Mouse (Mus musculus) midbrain, embryonic 16.5 days (tissue): ENCODE results near the gene Ccrl2. TPM values are rescaled to one million over a fixed set of nuclear protein-coding genes. Genes with fewer than 3 reads are reported as not detected.

ENCODE experiments used
- ATAC-seq: fragments of 200-750 bp; cut with Nextera tagmentation; 2 replicates; pipeline ENCODE4 v1.8.0; 2017; ENCODE audit warnings: moderate TSS enrichment
- H3K27ac ChIP-seq: fragments of 300-500 bp; sonication (generic); 2 replicates; pipeline ENCODE4 v1.5.1; 2014; ENCODE audit warnings: mild to moderate bottlenecking, low read length, mixed read lengths
- H3K27me3 ChIP-seq: fragments of 300-500 bp; sonication (generic); 2 replicates; pipeline ENCODE4 v1.6.1; 2014; ENCODE audit warnings: low read depth, low read length, mixed read lengths; ENCODE audit not compliant: control insufficient read depth, insufficient read depth
- H3K36me3 ChIP-seq: fragments of 300-500 bp; sonication (generic); 2 replicates; pipeline ENCODE4 v1.6.1; 2014; ENCODE audit warnings: mild to moderate bottlenecking, low read length, moderate library complexity, mixed read lengths; ENCODE audit not compliant: control insufficient read depth, insufficient read depth
- H3K4me1 ChIP-seq: fragments of 300-500 bp; sonication (generic); 2 replicates; pipeline ENCODE4 v1.6.1; 2014; ENCODE audit warnings: mild to moderate bottlenecking, low read length, mixed read lengths; ENCODE audit not compliant: control insufficient read depth, insufficient read depth
- H3K4me2 ChIP-seq: fragments of 300-500 bp; sonication (generic); 2 replicates; pipeline ENCODE4 v1.6.1; 2014; ENCODE audit warnings: mild to moderate bottlenecking, low read length, mixed read lengths
- H3K4me3 ChIP-seq: fragments of 300-500 bp; sonication (generic); 2 replicates; pipeline ENCODE4 v1.5.1; 2014; ENCODE audit warnings: low read depth, mild to moderate bottlenecking, low read length, moderate library complexity, mixed read lengths
- H3K9ac ChIP-seq: fragments of 300-500 bp; sonication (generic); 2 replicates; pipeline ENCODE4 v1.6.1; 2014; ENCODE audit warnings: low read depth, low read length, mixed read lengths
- H3K9me3 ChIP-seq: fragments of 300-500 bp; sonication (generic); replicated peaks from 2 replicates; pipeline ENCODE4 v1.6.1; 2014; ENCODE audit warnings: mild to moderate bottlenecking, low read length, mixed read lengths; ENCODE audit not compliant: control insufficient read depth, poor library complexity, severe bottlenecking
- WGBS: fragments of 180-500 bp; shearing (Covaris S2); extraction: QIAGEN DNeasy Blood & Tissue Kit; methylation state at CpG from one replicate; pipeline ENCODE4 v1.1.7; 2014; 5-methylcytosine and 5-hydroxymethylcytosine counted together
- polyA plus RNA-seq: library from polyadenylated mRNA; unstranded; fragments of >200 nt; fragmentation: Nextera tagmentation; extraction: Ambion mirVana; gene quantifications from 2 replicates; pipeline ENCODE4 v1.2.1, GENCODE M21; 2015

The Ccrl2 gene
- polyA plus RNA-seq, 1 experiment from 2014 or later = 1.2 TPM

GRCm38 (mm10) chr9:111012041-111012440 is 45.3 kb downstream of the Ccrl2 start:
- Histone ChIP-seq H3K9ac (no peak overlapping the region), H3K4me3 (no peak overlapping the region), H3K36me3 (no peaks in the 10 kb centered on the region), H3K27me3 (no peaks in the 10 kb centered on the region), H3K9me3 (no peaks in the 10 kb centered on the region), H3K4me2 (no peak overlapping the region), H3K4me1 (no peaks in the 10 kb centered on the region), H3K27ac (no peak overlapping the region)
- 77% methylated on average over 3 of the region's 3 CpGs for whole genome bisulfite sequencing
- no peak for ATAC-seq

DNA sequence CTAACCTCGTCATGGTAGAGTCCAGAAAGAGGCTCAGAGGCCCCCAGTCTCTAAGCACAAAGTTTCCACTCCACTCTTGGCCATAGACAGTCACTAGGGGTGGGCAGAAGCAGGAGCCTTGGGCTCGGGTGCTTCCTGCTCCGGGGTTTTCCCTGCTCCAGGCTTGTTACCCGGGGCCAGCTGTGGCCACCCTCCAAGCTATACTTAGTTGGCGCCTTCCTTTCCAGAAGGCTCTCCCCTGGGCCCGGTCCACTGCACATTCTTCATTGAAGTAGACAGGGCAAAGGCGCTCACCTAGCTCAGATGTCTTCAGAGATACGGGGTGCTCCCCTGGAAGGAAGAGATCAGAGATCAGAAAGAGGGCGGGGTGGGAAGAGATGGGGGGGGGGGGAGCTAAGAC is 45.8 kb downstream of the Ccrl2 start:
- H3K27ac ChIP-seq = no peak overlapping the region
- no peak for ATAC-seq
- no peak overlapping the region for H3K4me3 ChIP-seq
- 83% methylated on average over 9 of the region's 9 CpGs for WGBS
- H3K4me2 ChIP-seq = no peak overlapping the region
- no peaks in the 10 kb centered on the region for H3K27me3 ChIP-seq
- no peaks in the 10 kb centered on the region for H3K4me1 ChIP-seq
- no peaks in the 10 kb centered on the region for H3K36me3 ChIP-seq
- H3K9me3 ChIP-seq = no peaks in the 10 kb centered on the region
- no peak overlapping the region for H3K9ac ChIP-seq

DNA sequence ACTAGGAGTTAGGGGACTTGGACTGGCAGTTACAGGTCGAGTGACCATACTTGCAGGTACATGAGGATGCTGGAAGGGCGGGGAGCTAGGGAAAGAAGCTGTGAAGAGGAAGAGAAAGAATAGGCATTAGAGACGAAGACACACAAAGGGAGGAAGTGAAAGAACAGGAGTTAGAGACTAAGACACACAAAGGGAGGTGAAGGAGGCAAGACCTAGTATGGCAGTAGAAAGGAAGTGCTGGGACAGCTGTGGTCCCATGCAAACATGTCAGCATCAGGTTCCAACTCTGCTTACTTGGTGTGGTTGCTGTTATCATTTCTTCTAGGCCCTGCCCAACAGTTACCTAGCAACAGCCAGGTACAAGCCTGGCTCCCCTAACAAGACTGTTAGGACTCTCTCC is 47.6 kb downstream of the Ccrl2 start:
- no peaks in the 10 kb centered on the region for H3K4me1 ChIP-seq
- no peak for ATAC-seq
- H3K27ac ChIP-seq = no peak overlapping the region
- no peaks in the 10 kb centered on the region for H3K9me3 ChIP-seq
- no peaks in the 10 kb centered on the region for H3K27me3 ChIP-seq
- no peaks in the 10 kb centered on the region for H3K36me3 ChIP-seq
- no peak overlapping the region for H3K4me2 ChIP-seq
- no peak overlapping the region for H3K9ac ChIP-seq
- no peak overlapping the region for H3K4me3 ChIP-seq
- WGBS = 71% methylated on average over 3 of the region's 3 CpGs

GRCm38 (mm10) chr9:111006544-111006943 is 50.8 kb downstream of the Ccrl2 start:
- 84% methylated on average over 2 of the region's 2 CpGs for WGBS
- Histone ChIP-seq H3K4me1 (no peaks in the 10 kb centered on the region), H3K4me3 (no peak overlapping the region), H3K27me3 (no peaks in the 10 kb centered on the region), H3K4me2 (no peak overlapping the region), H3K36me3 (no peaks in the 10 kb centered on the region), H3K27ac (no peak overlapping the region), H3K9me3 (no peaks in the 10 kb centered on the region), H3K9ac (no peak overlapping the region)
- no peak for ATAC-seq

Other genes with a start within 250 kb of the Ccrl2 start
- not detected in 2 replicates for gene Prss44, start 243.5 kb downstream of the Ccrl2 start, polyA plus RNA-seq
- gene Prss43, start 230.8 kb downstream of the Ccrl2 start, polyA plus RNA-seq = not detected in 2 replicates
- gene Prss45, start 222.9 kb downstream of the Ccrl2 start, polyA plus RNA-seq = 0.20 TPM in 1 of 2 replicates, not detected in the other
- gene Prss46, start 213.0 kb downstream of the Ccrl2 start, polyA plus RNA-seq = not detected in 2 replicates
- gene Prss50, start 199.6 kb downstream of the Ccrl2 start, polyA plus RNA-seq = 0.29 and 0.47 TPM in 2 replicates
- gene Als2cl, start 177.6 kb downstream of the Ccrl2 start, polyA plus RNA-seq = 2.5 and 2.7 TPM in 2 replicates
- 4.0 and 5.7 TPM in 2 replicates for gene Tmie, start 177.4 kb downstream of the Ccrl2 start, polyA plus RNA-seq
- gene Fam240a, start 140.7 kb downstream of the Ccrl2 start, polyA plus RNA-seq = not detected in 2 replicates
- gene Tdgf1, start 111.4 kb downstream of the Ccrl2 start, polyA plus RNA-seq = not detected in 2 replicates
- gene Lrrc2, start 106.0 kb downstream of the Ccrl2 start, polyA plus RNA-seq = 0.29 and 1.2 TPM in 2 replicates
- gene Rtp3, start 66.9 kb downstream of the Ccrl2 start, polyA plus RNA-seq = 0.20 TPM in 1 of 2 replicates, not detected in the other
- gene Ltf, start 38.2 kb downstream of the Ccrl2 start, polyA plus RNA-seq = 0.45 and 2.4 TPM in 2 replicates
- 44.3 and 52.4 TPM in 2 replicates for gene Lrrfip2, start 60.1 kb upstream of the Ccrl2 start, polyA plus RNA-seq
- gene Mlh1, start 214.3 kb upstream of the Ccrl2 start, polyA plus RNA-seq = 27.3 and 31.0 TPM in 2 replicates
- 71.7 and 74.6 TPM in 2 replicates for gene Epm2aip1, start 214.4 kb upstream of the Ccrl2 start, polyA plus RNA-seq